Mouse (Mus musculus): Measurements from ENCODE around the gene Cadm1. TPM values are rescaled to one million over a fixed set of nuclear protein-coding genes. Genes with fewer than 3 reads are reported as not detected.
A peak's percentile ranks its signal among the peaks of the same experiment; 100 is the strongest.

The Cadm1 gene
- polyA plus RNA-seq, 1 experiment from 2014 or later: 84.9 TPM

DNA sequence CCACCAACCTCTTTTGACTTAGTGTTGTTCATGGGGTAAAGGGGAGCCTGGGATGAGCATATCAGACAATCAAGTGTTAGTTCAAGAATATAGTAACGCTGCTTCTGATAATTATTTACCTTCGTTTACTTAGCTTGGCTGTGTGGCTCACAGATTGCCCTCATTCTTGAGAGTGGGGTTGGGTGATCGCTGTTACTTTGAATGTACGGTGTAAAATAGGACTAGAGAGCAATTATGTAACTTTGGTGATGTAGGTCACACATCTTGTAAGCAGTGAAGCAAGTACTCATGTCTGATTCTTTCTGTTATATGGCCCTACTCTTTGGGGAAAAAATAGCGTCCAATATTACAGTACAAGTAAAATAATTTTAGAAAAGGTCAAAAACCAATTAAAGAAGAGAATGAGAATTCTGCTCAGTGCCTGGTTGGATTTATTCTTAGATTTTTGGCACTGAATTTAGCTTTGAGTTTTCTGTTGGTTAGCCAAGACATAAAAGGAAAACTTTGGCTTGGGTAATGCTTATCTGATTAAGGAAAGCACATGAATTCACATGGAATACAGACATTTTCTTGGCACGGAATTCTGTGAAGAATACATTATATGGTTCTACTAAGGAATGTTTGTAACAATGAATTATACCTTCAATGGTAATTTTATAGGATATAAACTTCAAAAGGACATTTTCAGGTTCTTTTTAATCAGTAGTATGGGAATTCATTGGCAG, 129.6 kb downstream of the Cadm1 start:
- no peaks in the 10 kb centered on the region for H3K36me3 ChIP-seq (ENCODE audit: insufficient read depth, low read length)
- H3K4me1 ChIP-seq (ENCODE audit: insufficient read depth, low read depth, low read length): no peaks in the 10 kb centered on the region
- H3K9me3 ChIP-seq (ENCODE audit: low read length): no peaks in the 10 kb centered on the region
- H3K27ac ChIP-seq (ENCODE audit: low read length): no peak overlapping the region
- no peaks in the 10 kb centered on the region for H3K27me3 ChIP-seq (replicated peaks; ENCODE audit: insufficient read depth, low read length)
- 67% methylated on average over 6 of the region's 6 CpGs for WGBS
- ATAC-seq (no peak), DNase-seq (ENCODE audit: low spot score) (no peak)
- H3K4me3 ChIP-seq (ENCODE audit: low read depth, low read length): no peak overlapping the region
- no peak overlapping the region for H3K4me2 ChIP-seq (replicated peaks; ENCODE audit: low read depth, low read length)
- H3K9ac ChIP-seq (replicated peaks; ENCODE audit: low read depth): no peak overlapping the region
- TF ChIP-seq EP300 (IDR thresholded peaks at IDR 0.05) (no peak), CTCF (IDR thresholded peaks at IDR 0.05) (no peak)

DNA sequence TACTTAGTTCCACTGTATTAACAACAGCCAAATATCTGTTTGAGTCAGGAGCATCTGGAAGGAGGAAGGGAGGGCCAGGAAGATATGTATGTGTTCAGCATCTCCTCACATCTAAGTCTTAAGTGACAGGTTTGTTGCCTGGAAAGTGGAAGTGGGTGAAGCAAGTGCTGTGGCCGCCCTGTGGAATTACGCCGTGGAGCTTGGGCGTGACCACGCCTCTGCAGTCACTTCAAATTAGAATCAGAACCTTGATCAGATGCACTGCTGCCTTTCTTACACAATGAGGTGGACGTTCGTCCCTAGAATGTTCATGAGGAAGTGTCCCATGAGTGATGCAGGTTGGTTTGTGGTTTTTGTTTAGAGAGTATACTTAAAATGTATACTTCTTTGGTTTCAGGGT, 131.6 kb downstream of the Cadm1 start:
- Histone ChIP-seq H3K36me3 (ENCODE audit: insufficient read depth, low read length) (no peaks in the 10 kb centered on the region), H3K27me3 (replicated peaks; ENCODE audit: insufficient read depth, low read length) (no peaks in the 10 kb centered on the region), H3K9ac (replicated peaks; ENCODE audit: low read depth) (no peak overlapping the region), H3K4me2 (replicated peaks; ENCODE audit: low read depth, low read length) (no peak overlapping the region), H3K27ac (ENCODE audit: low read length) (no peak overlapping the region), H3K4me1 (ENCODE audit: insufficient read depth, low read depth, low read length) (no peaks in the 10 kb centered on the region), H3K9me3 (ENCODE audit: low read length) (no peaks in the 10 kb centered on the region), H3K4me3 (ENCODE audit: low read depth, low read length) (no peak overlapping the region)
- ATAC-seq (no peak), DNase-seq (ENCODE audit: low spot score) (no peak)
- TF ChIP-seq CTCF (IDR thresholded peaks at IDR 0.05) (no peak), EP300 (IDR thresholded peaks at IDR 0.05) (no peak)
- 84% methylated on average over 7 of the region's 7 CpGs for WGBS

DNA sequence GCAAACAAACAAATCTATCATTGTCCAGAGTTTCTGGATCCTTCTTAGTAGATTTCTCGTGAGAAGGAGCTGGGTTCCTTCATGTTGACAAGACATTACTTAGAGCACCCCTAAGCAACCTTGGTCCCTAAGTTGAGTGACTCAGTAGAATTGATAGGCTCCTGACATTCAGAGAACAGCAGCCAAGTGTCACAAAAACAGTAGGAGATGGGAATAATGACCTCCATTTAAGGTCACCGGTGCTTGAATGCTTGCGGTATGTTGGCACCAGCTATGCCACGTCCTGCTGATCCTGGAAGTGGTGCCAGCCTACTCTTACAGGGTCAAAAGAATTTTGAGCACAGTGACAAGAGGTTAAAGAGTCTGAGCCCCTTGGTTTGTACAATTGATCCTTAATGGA, 139.2 kb downstream of the Cadm1 start:
- DNase-seq (ENCODE audit: low spot score) (no peak), ATAC-seq (no peak)
- Histone ChIP-seq H3K4me3 (ENCODE audit: low read depth, low read length) (no peak overlapping the region), H3K4me2 (replicated peaks; ENCODE audit: low read depth, low read length) (no peak overlapping the region), H3K27me3 (replicated peaks; ENCODE audit: insufficient read depth, low read length) (no peaks in the 10 kb centered on the region), H3K9ac (replicated peaks; ENCODE audit: low read depth) (no peak overlapping the region), H3K9me3 (ENCODE audit: low read length) (no peaks in the 10 kb centered on the region), H3K36me3 (ENCODE audit: insufficient read depth, low read length) (no peaks in the 10 kb centered on the region), H3K27ac (ENCODE audit: low read length) (no peak overlapping the region), H3K4me1 (ENCODE audit: insufficient read depth, low read depth, low read length) (no peaks in the 10 kb centered on the region; the same call in 1 of the 2 replicates)
- no peak for TF ChIP-seq EP300 (IDR thresholded peaks at IDR 0.05)
- no peak for TF ChIP-seq CTCF (IDR thresholded peaks at IDR 0.05)
- 53% methylated on average over 4 of the region's 4 CpGs for WGBS

DNA sequence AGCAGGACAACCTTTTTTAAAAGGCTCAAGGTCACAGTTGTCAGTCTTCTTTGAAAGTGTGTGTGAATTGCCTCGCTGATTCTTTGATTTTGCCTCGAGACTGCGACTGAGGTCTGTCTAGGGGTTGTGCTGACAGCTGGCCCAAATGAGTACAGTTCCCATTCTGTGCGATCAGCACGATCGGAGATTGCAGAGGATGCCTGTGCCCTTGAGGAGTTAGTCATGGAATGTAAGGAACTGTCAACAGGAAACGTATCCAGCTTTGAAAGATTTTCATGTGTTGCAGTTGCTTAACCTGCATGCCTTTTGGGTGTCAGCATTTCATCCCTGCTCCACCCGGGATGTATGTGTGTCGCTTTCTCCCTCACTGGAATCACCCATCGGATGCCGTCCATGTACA, 141.6 kb downstream of the Cadm1 start:
- H3K4me2 ChIP-seq (replicated peaks; ENCODE audit: low read depth, low read length): no peak overlapping the region
- no peak overlapping the region for H3K9ac ChIP-seq (replicated peaks; ENCODE audit: low read depth)
- no peaks in the 10 kb centered on the region for H3K36me3 ChIP-seq (ENCODE audit: insufficient read depth, low read length)
- 50% methylated on average over 11 of the region's 11 CpGs for whole genome bisulfite sequencing
- no peaks in the 10 kb centered on the region for H3K27me3 ChIP-seq (replicated peaks; ENCODE audit: insufficient read depth, low read length)
- TF ChIP-seq EP300 (IDR thresholded peaks at IDR 0.05) (no peak), CTCF (IDR thresholded peaks at IDR 0.05) (no peak)
- no peak overlapping the region for H3K27ac ChIP-seq (ENCODE audit: low read length)
- ATAC-seq: no peak
- peaks cover 7% of the 10 kb centered on the region; the same call in 1 of the 2 replicates for H3K4me1 ChIP-seq (ENCODE audit: insufficient read depth, low read depth, low read length)
- H3K9me3 ChIP-seq (ENCODE audit: low read length): no peaks in the 10 kb centered on the region
- no peak for DNase-seq (ENCODE audit: low spot score)
- H3K4me3 ChIP-seq (ENCODE audit: low read depth, low read length): no peak overlapping the region

DNA sequence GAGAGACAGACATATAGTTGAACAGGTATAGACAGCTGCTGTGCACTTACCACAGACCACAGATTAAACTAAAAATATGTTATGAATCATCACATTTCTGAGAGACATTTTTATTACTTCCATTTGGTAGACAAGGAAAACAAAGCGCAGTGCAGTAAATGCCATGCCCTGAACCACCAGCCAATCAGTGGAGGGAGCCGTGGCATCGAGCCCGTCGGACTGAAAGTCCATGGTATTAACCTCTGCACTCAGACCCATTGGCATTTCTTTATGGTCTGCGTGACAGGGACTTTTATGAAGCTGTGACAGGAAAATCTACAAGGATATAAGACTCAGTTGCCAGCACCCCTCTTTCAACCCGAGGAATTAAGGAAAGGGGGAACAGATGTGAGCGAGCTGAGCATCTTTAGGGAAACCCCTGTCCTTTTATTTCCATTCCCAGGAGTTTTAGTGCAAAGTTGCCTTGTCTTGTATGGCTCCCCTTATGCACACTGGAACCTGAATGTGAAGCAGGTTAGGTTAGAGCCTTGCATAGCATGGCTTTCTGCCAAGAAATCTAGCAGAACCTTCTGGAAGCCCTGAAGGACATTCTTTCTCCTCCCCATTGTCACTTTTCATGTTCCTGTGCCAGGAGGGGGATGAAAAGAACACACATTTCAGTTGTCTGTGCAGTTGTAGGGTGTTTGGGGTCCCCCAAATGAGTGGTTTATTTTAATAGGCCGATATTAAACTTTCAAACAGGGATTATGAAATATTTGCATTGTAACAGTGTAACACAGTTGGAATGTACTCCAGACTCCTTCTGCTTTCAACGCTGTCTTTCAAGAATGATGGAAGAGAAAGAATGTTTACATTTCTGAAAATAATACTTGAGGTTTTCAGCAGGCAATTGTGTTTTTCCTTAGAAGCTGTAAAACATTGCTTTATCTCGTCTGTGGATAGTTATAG, 145.1 kb downstream of the Cadm1 start:
- Histone ChIP-seq H3K36me3 (ENCODE audit: insufficient read depth, low read length) (no peaks in the 10 kb centered on the region), H3K4me1 (ENCODE audit: insufficient read depth, low read depth, low read length) (peaks cover 7% of the 10 kb centered on the region; the same call in 1 of the 2 replicates), H3K9ac (replicated peaks; ENCODE audit: low read depth) (no peak overlapping the region), H3K9me3 (ENCODE audit: low read length) (no peaks in the 10 kb centered on the region), H3K27ac (ENCODE audit: low read length) (peak overlapping the region; percentile 75), H3K4me3 (ENCODE audit: low read depth, low read length) (no peak overlapping the region), H3K27me3 (replicated peaks; ENCODE audit: insufficient read depth, low read length) (no peaks in the 10 kb centered on the region), H3K4me2 (replicated peaks; ENCODE audit: low read depth, low read length) (peak overlapping the region; percentile 31)
- WGBS: 43% methylated on average over 11 of the region's 11 CpGs
- DNase-seq (ENCODE audit: low spot score): peak; percentile 82
- ATAC-seq: peak; percentile 92
- TF ChIP-seq EP300 (IDR thresholded peaks at IDR 0.05) (peak; percentile 88), CTCF (IDR thresholded peaks at IDR 0.05) (no peak)

DNA sequence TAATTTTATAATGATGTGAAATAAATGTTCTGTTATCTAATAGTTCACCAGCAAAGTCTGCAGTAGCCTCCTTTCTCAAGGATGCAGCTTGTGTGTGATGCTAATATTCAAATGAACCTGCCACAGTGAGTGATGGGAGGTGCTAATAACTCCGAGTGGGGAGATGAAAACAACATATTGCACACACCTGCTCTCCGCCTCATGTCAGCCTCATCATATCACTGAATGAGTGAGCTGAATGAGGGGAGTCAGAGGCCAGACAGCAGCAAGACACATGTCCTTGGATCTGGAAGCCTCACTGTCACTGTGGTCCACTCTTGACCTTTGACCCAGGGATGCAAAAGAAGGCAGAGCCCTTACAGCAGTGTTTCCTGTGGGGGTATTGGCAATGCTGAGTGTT, 156.9 kb downstream of the Cadm1 start:
- no peaks in the 10 kb centered on the region for H3K27me3 ChIP-seq (replicated peaks; ENCODE audit: insufficient read depth, low read length)
- no peaks in the 10 kb centered on the region for H3K4me1 ChIP-seq (ENCODE audit: insufficient read depth, low read depth, low read length)
- ATAC-seq: no peak
- no peak overlapping the region for H3K4me3 ChIP-seq (ENCODE audit: low read depth, low read length)
- TF ChIP-seq CTCF (IDR thresholded peaks at IDR 0.05) (no peak), EP300 (IDR thresholded peaks at IDR 0.05) (no peak)
- H3K4me2 ChIP-seq (replicated peaks; ENCODE audit: low read depth, low read length): no peak overlapping the region
- no peaks in the 10 kb centered on the region for H3K36me3 ChIP-seq (ENCODE audit: insufficient read depth, low read length)
- no peak overlapping the region for H3K9ac ChIP-seq (replicated peaks; ENCODE audit: low read depth)
- H3K9me3 ChIP-seq (ENCODE audit: low read length): no peaks in the 10 kb centered on the region
- 90% methylated on average over 2 of the region's 2 CpGs for WGBS
- DNase-seq (ENCODE audit: low spot score): no peak
- no peak overlapping the region for H3K27ac ChIP-seq (ENCODE audit: low read length)
